ENCODE assay signal across 8 mouse cellular contexts in genomic region chr5:4193247-4193628, GRCm38 (mm10). TPM values are rescaled to one million over a fixed set of nuclear protein-coding genes. Genes with fewer than 3 reads are reported as not detected.
DNase-seq lines count a peak whose midpoint lies in the region; ATAC-seq and TF ChIP-seq lines count a peak whose summit lies in the region.
"Had no signal": no experiment of that assay in that cellular context is flagged by ENCODE, and none has a peak within 500 bp of the region (broad histone marks: within the 10 kb centered on the region; RNA-seq: fewer than 3 reads in every experiment).

No protein-coding gene starts in this region.

- H3K4me2 ChIP-seq in lung, embryonic 14.5 days, result peak overlapping the region; percentile 87
- H3K4me2 ChIP-seq in limb, embryonic 13.5 days (replicated peaks), result peak overlapping the region; percentile 74
- peak overlapping the region; percentile 69 for H3K4me2 ChIP-seq in stomach, embryonic 14.5 days (replicated peaks; ENCODE audit: low read depth, low read length)

- no peaks in the 10 kb centered on the region for H3K36me3 ChIP-seq in lung, embryonic 14.5 days (ENCODE audit: insufficient read depth)
- no peaks in the 10 kb centered on the region for H3K36me3 ChIP-seq in forebrain, embryonic 10.5 days (replicated peaks)
- H3K36me3 ChIP-seq in limb, embryonic 13.5 days, result no peaks in the 10 kb centered on the region
- no peaks in the 10 kb centered on the region for H3K36me3 ChIP-seq in stomach, embryonic 14.5 days (ENCODE audit: control insufficient read depth, insufficient read depth, low read length)

- no peaks in the 10 kb centered on the region for H3K9me3 ChIP-seq in lung, embryonic 14.5 days (ENCODE audit: low read depth, low read length)
- H3K9me3 ChIP-seq in forebrain, embryonic 10.5 days, result 0 out of 2 replicates have a peak, but pooled peaks cover 6% of the 10 kb centered on the region
- H3K9me3 ChIP-seq in limb, embryonic 13.5 days, result no peaks in the 10 kb centered on the region
- H3K9me3 ChIP-seq in stomach, embryonic 14.5 days (ENCODE audit: control insufficient read depth, low read depth, low read length), result peaks cover 2% of the 10 kb centered on the region; the same call in 1 of the 2 replicates

- H3K4me3 ChIP-seq in lung, embryonic 14.5 days (ENCODE audit: low read depth, low read length), result peak overlapping the region; percentile 45; the same call in 1 of the 2 replicates
- peak overlapping the region; percentile 59 for H3K4me3 ChIP-seq in forebrain, embryonic 10.5 days
- peak overlapping the region; percentile 46; the same call in 1 of the 2 replicates for H3K4me3 ChIP-seq in limb, embryonic 13.5 days
- peak overlapping the region; percentile 36 for H3K4me3 ChIP-seq in stomach, embryonic 14.5 days (ENCODE audit: low read depth, low read length)

- 57% methylated on average over 5 of the region's 5 CpGs for WGBS in lung, embryonic 14.5 days
- whole genome bisulfite sequencing in forebrain, embryonic 10.5 days, result 90% methylated on average over 5 of the region's 5 CpGs
- WGBS in limb, embryonic 13.5 days, result 92% methylated on average over 5 of the region's 5 CpGs
- 72% methylated on average over 5 of the region's 5 CpGs for WGBS in stomach, embryonic 14.5 days

- no peaks in the 10 kb centered on the region for H3K4me1 ChIP-seq in lung, embryonic 14.5 days (ENCODE audit: insufficient read depth)
- peaks cover 14% of the 10 kb centered on the region for H3K4me1 ChIP-seq in forebrain, embryonic 10.5 days
- peaks cover 3% of the 10 kb centered on the region; the same call in 1 of the 2 replicates for H3K4me1 ChIP-seq in limb, embryonic 13.5 days
- no peaks in the 10 kb centered on the region for H3K4me1 ChIP-seq in stomach, embryonic 14.5 days (ENCODE audit: control insufficient read depth, insufficient read depth, low read length)

- ATAC-seq in lung, embryonic 14.5 days (ENCODE audit: insufficient read depth), result no peak
- no peak for ATAC-seq in limb, embryonic 13.5 days (ENCODE audit: low FRiP score, low read depth)
- ATAC-seq in stomach, embryonic 14.5 days (ENCODE audit: insufficient number of reproducible peaks, insufficient read depth, low FRiP score, low read depth), result no peak

- no peaks in the 10 kb centered on the region for H3K27me3 ChIP-seq in lung, embryonic 14.5 days (ENCODE audit: insufficient read depth, low read length)
- H3K27me3 ChIP-seq in forebrain, embryonic 10.5 days (ENCODE audit: poor library complexity, severe bottlenecking), result no peaks in the 10 kb centered on the region
- no peaks in the 10 kb centered on the region for H3K27me3 ChIP-seq in limb, embryonic 13.5 days
- no peaks in the 10 kb centered on the region for H3K27me3 ChIP-seq in stomach, embryonic 14.5 days (ENCODE audit: control insufficient read depth, insufficient read depth, low read length)

- peak overlapping the region; percentile 54; the same call in 1 of the 2 replicates for H3K9ac ChIP-seq in lung, embryonic 14.5 days
- H3K9ac ChIP-seq in limb, embryonic 13.5 days, result no peak overlapping the region
- no peak overlapping the region for H3K9ac ChIP-seq in stomach, embryonic 14.5 days (replicated peaks; ENCODE audit: low read depth, low read length)

- DNase-seq in lung, embryonic 14.5 days, result no peak
- DNase-seq in lung, postnatal 4 days, result no peak
- DNase-seq in forebrain, embryonic 10.5 days (ENCODE audit: extremely low spot score, low spot score), result no peak
- no peak for DNase-seq in urinary bladder, postnatal 10 days (ENCODE audit: low spot score)
- no peak for DNase-seq in urinary bladder, postnatal 36 days (ENCODE audit: low spot score in 2 of 2)
- DNase-seq: gastrocnemius, postnatal 36 days had no signal

- TF ChIP-seq CTCF in lung, embryonic 14.5 days (IDR thresholded peaks at IDR 0.05; ENCODE audit: low read depth), result no peak

- H3K27ac ChIP-seq in lung, embryonic 14.5 days (ENCODE audit: low read depth), result no peak overlapping the region
- H3K27ac ChIP-seq in forebrain, embryonic 10.5 days, result no peak overlapping the region
- no peak overlapping the region for H3K27ac ChIP-seq in limb, embryonic 13.5 days
- H3K27ac ChIP-seq in stomach, embryonic 14.5 days (ENCODE audit: low read length), result no peak overlapping the region

RNA-seq across cellular contexts. Expression of gene Mterf1b, which starts 1.1 kb away (rescaled TPM):
- 2.1 and 3.0 TPM in 2 replicates for polyA plus RNA-seq in lung, embryonic 14.5 days (2014; fragmentation: Nextera tagmentation; extraction: Ambion mirVana)
- polyA plus RNA-seq in forebrain, embryonic 10.5 days (2016; fragmentation: Nextera tagmentation; extraction: Ambion mirVana), result 3.1 and 3.3 TPM in 2 replicates
- 2.4 and 3.1 TPM in 2 replicates for polyA plus RNA-seq in limb, embryonic 13.5 days (2015; fragmentation: Nextera tagmentation; extraction: Ambion mirVana)
- 3.2 and 3.6 TPM in 2 replicates for polyA plus RNA-seq in stomach, embryonic 14.5 days (2014; fragmentation: Nextera tagmentation; extraction: Ambion mirVana)
